Mouse (Mus musculus) cerebellum, adult (tissue): ENCODE results near the gene Itga7.

Experiments used
- ATAC-seq: cut with Nextera tagmentation; 2 replicates; pipeline ENCODE4 v1.9.2; 2017; ENCODE audit warnings: mild to moderate bottlenecking, moderate library complexity, mixed read lengths; ENCODE audit not compliant: insufficient number of reproducible peaks, low FRiP score, low TSS enrichment

Itga7 gene

GRCm38 (mm10) chr10:128933976-128934721 lies 531 bp downstream of the Itga7 start:
- peak; percentile 19 for ATAC-seq

GRCm38 (mm10) chr10:128934997-128935787 lies 1.6 kb downstream of the Itga7 start:
- no peak for ATAC-seq

- 0 out of 2 replicates have a peak, but pooled peaks have one; percentile 4 for ATAC-seq
Measured at GRCm38 (mm10) chr10:128935826-128936440, 2.3 kb downstream of the Itga7 start.

GRCm38 (mm10) chr10:128937756-128938390 lies 4.3 kb downstream of the Itga7 start:
- no peak for ATAC-seq

GRCm38 (mm10) chr10:128938457-128938856 lies 4.8 kb downstream of the Itga7 start:
- peak; percentile 69 for ATAC-seq

- ATAC-seq = no peak
Measured at GRCm38 (mm10) chr10:128938974-128939373, 5.4 kb downstream of the Itga7 start.

GRCm38 (mm10) chr10:128940475-128941061 lies 7.0 kb downstream of the Itga7 start:
- ATAC-seq = no peak

GRCm38 (mm10) chr10:128945675-128946074 lies 12.1 kb downstream of the Itga7 start:
- no peak for ATAC-seq

GRCm38 (mm10) chr10:128947496-128947895 lies 13.9 kb downstream of the Itga7 start:
- no peak for ATAC-seq

GRCm38 (mm10) chr10:128950208-128950887 lies 16.7 kb downstream of the Itga7 start:
- ATAC-seq = no peak

GRCm38 (mm10) chr10:128958340-128958739 lies 24.7 kb downstream of the Itga7 start:
- no peak for ATAC-seq

GRCm38 (mm10) chr10:128960142-128960541 lies 26.5 kb downstream of the Itga7 start:
- ATAC-seq = no peak

- ATAC-seq = no peak
Measured at GRCm38 (mm10) chr10:128960590-128961584, 27.3 kb downstream of the Itga7 start, which contains the start of gene Mettl7b. Gene Mettl7b (minus strand): TSS chr10:128960988.

- no peak for ATAC-seq
Measured at GRCm38 (mm10) chr10:128964961-128965360, 31.3 kb downstream of the Itga7 start.

- no peak for ATAC-seq
Measured at GRCm38 (mm10) chr10:128965871-128966270, 32.3 kb downstream of the Itga7 start.

GRCm38 (mm10) chr10:128968341-128968749 lies 34.7 kb downstream of the Itga7 start:
- no peak for ATAC-seq

GRCm38 (mm10) chr10:128970740-128971250 lies 37.2 kb downstream of the Itga7 start:
- no peak for ATAC-seq

GRCm38 (mm10) chr10:128972841-128973240 lies 39.2 kb downstream of the Itga7 start:
- ATAC-seq = no peak
